Mouse (Mus musculus): ENCODE results near the gene Myo15b.
A peak's percentile ranks its signal among the peaks of the same experiment; 100 is the strongest.

Myo15b gene

GRCm38 (mm10) chr11:115876438-115876837 lies 18.2 kb downstream of the Myo15b start:
- DNase-seq = no peak

- DNase-seq = no peak
Measured at GRCm38 (mm10) chr11:115877174-115877755, 19.1 kb downstream of the Myo15b start.

GRCm38 (mm10) chr11:115878071-115878470 lies 19.9 kb downstream of the Myo15b start:
- no peak for DNase-seq

GRCm38 (mm10) chr11:115881002-115881401 lies 22.8 kb downstream of the Myo15b start:
- DNase-seq = peak; percentile 43

- DNase-seq = no peak
Measured at GRCm38 (mm10) chr11:115883251-115883650, 25.0 kb downstream of the Myo15b start.

GRCm38 (mm10) chr11:115884361-115884760 lies 26.2 kb downstream of the Myo15b start:
- DNase-seq = no peak

GRCm38 (mm10) chr11:115885281-115885680 lies 27.1 kb downstream of the Myo15b start:
- no peak for DNase-seq

- no peak for DNase-seq
Measured at GRCm38 (mm10) chr11:115886446-115886845, 28.2 kb downstream of the Myo15b start.

GRCm38 (mm10) chr11:115888020-115888419 lies 29.8 kb downstream of the Myo15b start:
- DNase-seq = no peak

- DNase-seq = peak; percentile 27
Measured at GRCm38 (mm10) chr11:115889159-115889558, 31.0 kb downstream of the Myo15b start.

GRCm38 (mm10) chr11:115892213-115892612 lies 34.0 kb downstream of the Myo15b start:
- no peak for DNase-seq

GRCm38 (mm10) chr11:115893071-115893470 lies 34.9 kb downstream of the Myo15b start:
- DNase-seq = no peak

GRCm38 (mm10) chr11:115894755-115895520 lies 36.7 kb downstream of the Myo15b start:
- DNase-seq = peak; percentile 30

GRCm38 (mm10) chr11:115898446-115898845 lies 40.2 kb downstream of the Myo15b start:
- DNase-seq = no peak

GRCm38 (mm10) chr11:115898886-115899285 lies 40.7 kb downstream of the Myo15b start:
- DNase-seq = peak; percentile 59

- peak; percentile 74 for DNase-seq
Measured at GRCm38 (mm10) chr11:115899486-115900266, 41.5 kb downstream of the Myo15b start, which contains the start of gene Smim5. TSS of gene Smim5 (plus strand) at chr11:115899966.

- no peak for DNase-seq
Measured at GRCm38 (mm10) chr11:115900561-115901337, 42.5 kb downstream of the Myo15b start.

- DNase-seq = no peak
Measured at GRCm38 (mm10) chr11:115901338-115902161, 43.3 kb downstream of the Myo15b start.

- DNase-seq = no peak
Measured at GRCm38 (mm10) chr11:115902177-115902576, 44.0 kb downstream of the Myo15b start.

GRCm38 (mm10) chr11:115902831-115903230 lies 44.6 kb downstream of the Myo15b start:
- DNase-seq = peak; percentile 90

- peak; percentile 68 for DNase-seq
Measured at GRCm38 (mm10) chr11:115903384-115904230, 45.4 kb downstream of the Myo15b start.

Measured in lung, postnatal 36 days (tissue).